Mouse (Mus musculus) liver, adult 2 months (tissue): ENCODE data around the gene Dctn1. TPM values are rescaled to one million over a fixed set of nuclear protein-coding genes. Genes with fewer than 3 reads are reported as not detected.

ENCODE experiments used
- DNase-seq: peaks from one replicate; pipeline ENCODE4 v3.0.0-alpha.2; 2011; ENCODE audit warnings: low read depth, low spot score; ENCODE audit errors: extremely low read depth
- H3K27ac ChIP-seq: fragments of 200-500 bp; replicated peaks from 2 replicates; pipeline ENCODE4 v1.5.1; 2012; ENCODE audit warnings: low read depth, mild to moderate bottlenecking, control low read depth, inconsistent platforms, low read length; ENCODE audit not compliant: insufficient read depth
- H3K27me3 ChIP-seq: fragments of 200-500 bp; 2 replicates; pipeline ENCODE4 v1.6.1; 2012; ENCODE audit warnings: mild to moderate bottlenecking, moderate library complexity, low read length, inconsistent platforms; ENCODE audit not compliant: control insufficient read depth, insufficient read depth
- H3K36me3 ChIP-seq: fragments of 200-500 bp; 2 replicates; pipeline ENCODE4 v1.6.1; 2012; ENCODE audit warnings: low read length, inconsistent platforms; ENCODE audit not compliant: control insufficient read depth, insufficient read depth
- H3K4me1 ChIP-seq: fragments of 200-500 bp; 2 replicates; pipeline ENCODE4 v1.6.1; 2011; ENCODE audit warnings: low read length; ENCODE audit not compliant: control insufficient read depth, insufficient read depth
- H3K4me3 ChIP-seq: fragments of 200-500 bp; 2 replicates; pipeline ENCODE4 v1.5.1; 2011; ENCODE audit warnings: low read depth, mild to moderate bottlenecking, control low read depth, low read length, moderate library complexity; ENCODE audit not compliant: insufficient read depth
- H3K79me2 ChIP-seq: fragments of 200-500 bp; 2 replicates; pipeline ENCODE4 v1.6.1; 2012; ENCODE audit warnings: inconsistent platforms, mild to moderate bottlenecking, low read length, moderate library complexity; ENCODE audit not compliant: control insufficient read depth, insufficient read depth
- H3K9ac ChIP-seq: fragments of 200-500 bp; 2 replicates; pipeline ENCODE4 v1.6.1; 2012; ENCODE audit warnings: low read depth, mild to moderate bottlenecking, control low read depth, inconsistent platforms, low read length
- CTCF ChIP-seq: fragments of 200-500 bp; IDR thresholded peaks from 2 replicates; pipeline ENCODE4 v1.5.1; 2011; ENCODE audit warnings: low read depth, low read length, control low read depth
- POLR2A ChIP-seq: fragments of 200-500 bp; IDR thresholded peaks from 2 replicates; pipeline ENCODE4 v1.6.1; 2011; ENCODE audit warnings: low read length, control low read depth; ENCODE audit not compliant: insufficient read depth; ENCODE audit errors: extremely low read depth
- WGBS: fragments of 180-500 bp; shearing (Covaris S2); methylation state at CpG from one replicate; pipeline ENCODE4 v1.1.7; 2018; 5-methylcytosine and 5-hydroxymethylcytosine counted together
- polyA plus RNA-seq: library from polyadenylated mRNA; depleted of rRNA; stranded (reverse); fragments of >200 nt; gene quantifications from 2 replicates; pipeline ENCODE4 v1.2.3, GENCODE M21; 2012
- total RNA-seq: library from RNA; depleted of rRNA; stranded (reverse); fragments of >200 nt; gene quantifications from 2 replicates; pipeline ENCODE4 v1.2.3, GENCODE M21; 2014

Dctn1 gene
- total and polyA plus RNA-seq, 2 experiments, result 13.5 to 36.0 TPM

GRCm38 (mm10) chr6:83172240-83172920 lies 6.7 kb downstream of the Dctn1 start:
- no peaks in the 10 kb centered on the region for H3K36me3 ChIP-seq
- no peak overlapping the region for H3K9ac ChIP-seq
- H3K27me3 ChIP-seq, result no peaks in the 10 kb centered on the region
- H3K4me3 ChIP-seq, result no peak overlapping the region
- TF ChIP-seq POLR2A (no peak), CTCF (no peak)
- no peak overlapping the region for H3K27ac ChIP-seq
- 71% methylated on average over 9 of the region's 9 CpGs for WGBS
- peaks cover 30% of the 10 kb centered on the region for H3K79me2 ChIP-seq
- DNase-seq, result no peak
- H3K4me1 ChIP-seq, result no peaks in the 10 kb centered on the region

- TF ChIP-seq POLR2A (no peak), CTCF (no peak)
- H3K9ac ChIP-seq, result no peak overlapping the region
- H3K27ac ChIP-seq, result no peak overlapping the region
- H3K36me3 ChIP-seq, result no peaks in the 10 kb centered on the region
- H3K79me2 ChIP-seq, result peaks cover 20% of the 10 kb centered on the region
- H3K4me3 ChIP-seq, result no peak overlapping the region
- DNase-seq, result no peak
- no peaks in the 10 kb centered on the region for H3K4me1 ChIP-seq
- H3K27me3 ChIP-seq, result no peaks in the 10 kb centered on the region
- 92% methylated on average over 8 of the region's 8 CpGs for WGBS
Observed at GRCm38 (mm10) chr6:83175996-83176395, 10.3 kb downstream of the Dctn1 start.

- no peak overlapping the region for H3K4me3 ChIP-seq
- H3K36me3 ChIP-seq, result no peaks in the 10 kb centered on the region
- WGBS, result 72% methylated on average over 12 of the region's 12 CpGs
- no peak for TF ChIP-seq CTCF
- TF ChIP-seq POLR2A, result no peak
- DNase-seq, result no peak
- H3K4me1 ChIP-seq, result no peaks in the 10 kb centered on the region
- H3K79me2 ChIP-seq, result peaks cover 9% of the 10 kb centered on the region; the same call in 1 of the 2 replicates
- no peaks in the 10 kb centered on the region for H3K27me3 ChIP-seq
- H3K9ac ChIP-seq, result no peak overlapping the region
- H3K27ac ChIP-seq, result no peak overlapping the region
Observed at GRCm38 (mm10) chr6:83179390-83180117, 13.8 kb downstream of the Dctn1 start.

GRCm38 (mm10) chr6:83180605-83181004 lies 14.9 kb downstream of the Dctn1 start:
- Histone ChIP-seq H3K4me3 (no peak overlapping the region), H3K27ac (no peak overlapping the region), H3K79me2 (peaks cover 9% of the 10 kb centered on the region; the same call in 1 of the 2 replicates), H3K36me3 (no peaks in the 10 kb centered on the region), H3K27me3 (no peaks in the 10 kb centered on the region), H3K4me1 (no peaks in the 10 kb centered on the region), H3K9ac (no peak overlapping the region)
- DNase-seq, result no peak
- TF ChIP-seq CTCF (no peak), POLR2A (no peak)
- 54% methylated on average over 6 of the region's 6 CpGs for WGBS

GRCm38 (mm10) chr6:83184858-83185435 lies 19.2 kb downstream of the Dctn1 start:
- H3K9ac ChIP-seq, result no peak overlapping the region
- 94% methylated on average over 3 of the region's 3 CpGs for WGBS
- no peak overlapping the region for H3K4me3 ChIP-seq
- DNase-seq, result peak; percentile 12
- no peak overlapping the region for H3K27ac ChIP-seq
- no peaks in the 10 kb centered on the region for H3K27me3 ChIP-seq
- TF ChIP-seq POLR2A (no peak), CTCF (peak; percentile 28; the same call in 1 of the 2 replicates)
- H3K4me1 ChIP-seq, result no peaks in the 10 kb centered on the region
- peaks cover 4% of the 10 kb centered on the region for H3K36me3 ChIP-seq
- no peaks in the 10 kb centered on the region for H3K79me2 ChIP-seq
